Mouse (Mus musculus) C2C12 (cell line): ENCODE measurements around the gene Kif14. TPM values are rescaled to one million over a fixed set of nuclear protein-coding genes. Genes with fewer than 3 reads are reported as not detected.

Source experiments
- H3K27me3 ChIP-seq: one replicate; pipeline ENCODE4 v1.6.1; 2011; ENCODE audit not compliant: control insufficient read depth, insufficient read depth, insufficient read length
- H3K36me3 ChIP-seq: one replicate; pipeline ENCODE4 v1.6.1; 2011; ENCODE audit not compliant: control insufficient read depth, insufficient read depth
- H3K4me3 ChIP-seq: one replicate; pipeline ENCODE4 v1.5.1; 2011; ENCODE audit warnings: mild to moderate bottlenecking, control low read depth; ENCODE audit not compliant: poor library complexity, insufficient read depth, severe bottlenecking
- H3K79me2 ChIP-seq: one replicate; pipeline ENCODE4 v1.6.1; 2011; ENCODE audit not compliant: control insufficient read depth, insufficient read depth
- H3K79me3 ChIP-seq: one replicate; pipeline ENCODE4 v1.6.1; 2011; ENCODE audit warnings: low read depth, control low read depth
- H3ac ChIP-seq: one replicate; pipeline ENCODE3; 2011; ENCODE audit warnings: low read depth; ENCODE audit not compliant: control insufficient read depth, insufficient read length
- CEBPB ChIP-seq: IDR thresholded peaks from one replicate; pipeline ENCODE4 v1.6.1; 2011; ENCODE audit warnings: low read depth, mild to moderate bottlenecking, control low read depth, moderate library complexity
- CTCF ChIP-seq: IDR thresholded peaks from one replicate; pipeline ENCODE4 v1.5.1; 2011; ENCODE audit not compliant: control insufficient read depth, insufficient read depth, insufficient read length
- FOSL1 ChIP-seq: IDR thresholded peaks from one replicate; pipeline ENCODE4 v1.8.0; 2011; ENCODE audit warnings: mild to moderate bottlenecking, low read length; ENCODE audit not compliant: poor library complexity, insufficient read depth, severe bottlenecking
- MAX ChIP-seq: IDR thresholded peaks from one replicate; pipeline ENCODE4 v1.6.1; 2011; ENCODE audit warnings: mild to moderate bottlenecking, control low read depth
- MYOD1 ChIP-seq: IDR thresholded peaks from one replicate; pipeline ENCODE4 v1.6.1; 2011; ENCODE audit warnings: low read depth; ENCODE audit not compliant: control insufficient read depth, insufficient read length
- MYOG ChIP-seq: IDR thresholded peaks from one replicate; pipeline ENCODE4 v1.6.1; 2011; ENCODE audit not compliant: control insufficient read depth, insufficient read length; ENCODE audit errors: extremely low read depth
- USF1 ChIP-seq: IDR thresholded peaks from one replicate; pipeline ENCODE4 v1.6.1; 2011; ENCODE audit warnings: low read depth, mild to moderate bottlenecking, control low read depth, moderate library complexity
- polyA plus RNA-seq: library from polyadenylated mRNA; unstranded; fragments of >200 nt; fragmentation: generic; extraction: Trizol; gene quantifications from one replicate; pipeline ENCODE4 v1.2.1, GENCODE M21; 2012; ENCODE audit warnings: missing spikeins

The Kif14 gene
- polyA plus RNA-seq, 1 experiment, result 2.8 TPM

GRCm38 (mm10) chr1:136568738-136569194 lies 102.6 kb downstream of the Kif14 start:
- no peak for TF ChIP-seq MYOG
- TF ChIP-seq FOSL1, result no peak
- no peak for TF ChIP-seq MAX
- no peak for TF ChIP-seq USF1
- no peak for TF ChIP-seq CEBPB
- TF ChIP-seq CTCF, result no peak
- no peak for TF ChIP-seq MYOD1
- Histone ChIP-seq H3K79me3 (no peaks in the 10 kb centered on the region), H3ac (no peak overlapping the region), H3K27me3 (no peaks in the 10 kb centered on the region), H3K4me3 (no peak overlapping the region), H3K79me2 (no peaks in the 10 kb centered on the region), H3K36me3 (no peaks in the 10 kb centered on the region)

DNA sequence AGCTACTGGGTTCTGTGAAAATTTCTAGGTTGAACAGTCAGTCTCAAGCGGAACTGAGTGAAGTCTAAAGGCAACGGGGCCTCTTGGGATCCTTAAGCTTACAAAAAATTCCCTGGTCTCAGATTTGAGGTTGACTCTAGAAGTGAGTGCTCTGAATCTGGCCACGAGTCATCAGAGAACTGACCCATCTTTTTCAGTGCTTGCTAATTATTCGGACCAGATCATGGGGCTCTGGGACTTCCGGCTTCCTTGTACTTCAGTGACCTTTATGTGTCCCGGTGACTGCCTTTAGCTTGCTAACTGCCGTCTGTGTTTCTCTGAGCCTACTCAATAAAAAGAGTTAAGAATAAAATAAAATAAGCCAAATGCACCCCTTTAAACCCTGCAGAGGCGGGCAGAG lies 103.1 kb downstream of the Kif14 start:
- no peak for TF ChIP-seq MAX
- TF ChIP-seq FOSL1, result no peak
- TF ChIP-seq MYOG, result no peak
- TF ChIP-seq MYOD1, result no peak
- TF ChIP-seq USF1, result no peak
- TF ChIP-seq CTCF, result no peak
- TF ChIP-seq CEBPB, result no peak
- H3K27me3 ChIP-seq, result no peaks in the 10 kb centered on the region
- no peaks in the 10 kb centered on the region for H3K79me2 ChIP-seq
- no peak overlapping the region for H3K4me3 ChIP-seq
- H3ac ChIP-seq, result no peak overlapping the region
- no peaks in the 10 kb centered on the region for H3K79me3 ChIP-seq
- H3K36me3 ChIP-seq, result no peaks in the 10 kb centered on the region

DNA sequence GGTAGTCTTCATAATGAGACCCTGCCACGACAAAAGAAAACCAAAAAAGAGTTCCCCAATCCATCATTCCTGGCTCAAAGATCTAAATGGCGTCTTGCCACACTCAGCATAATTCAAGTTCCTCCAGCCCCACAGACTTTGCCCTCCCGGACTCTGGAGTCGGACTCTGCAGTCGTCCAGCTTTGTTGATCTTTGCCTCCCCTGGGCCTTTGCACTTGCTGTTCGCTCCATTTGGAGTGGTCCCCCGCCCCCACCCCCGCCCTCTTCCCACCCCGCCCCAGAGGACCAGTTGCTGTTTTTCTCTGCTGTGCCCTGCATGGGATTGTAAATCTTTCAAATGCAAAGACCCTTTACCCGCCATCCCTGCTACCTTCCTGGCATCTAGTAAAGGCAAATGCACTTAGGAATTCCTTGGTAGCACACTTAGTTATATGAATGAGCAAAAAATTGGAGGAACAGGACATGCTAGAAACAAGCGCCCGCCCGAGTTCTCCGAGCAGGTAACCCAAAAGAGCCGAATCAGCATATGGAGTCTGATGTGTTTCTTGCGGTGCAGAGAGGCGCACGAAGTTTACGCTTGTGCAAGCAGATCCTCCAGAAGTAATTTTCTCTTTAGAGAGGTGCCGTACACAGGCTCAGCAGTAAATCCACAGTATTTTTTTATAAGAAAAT lies 103.6 kb downstream of the Kif14 start:
- no peaks in the 10 kb centered on the region for H3K79me3 ChIP-seq
- H3ac ChIP-seq, result no peak overlapping the region
- H3K27me3 ChIP-seq, result no peaks in the 10 kb centered on the region
- no peak overlapping the region for H3K4me3 ChIP-seq
- H3K36me3 ChIP-seq, result no peaks in the 10 kb centered on the region
- no peaks in the 10 kb centered on the region for H3K79me2 ChIP-seq
- no peak for TF ChIP-seq MYOG
- TF ChIP-seq MYOD1, result no peak
- TF ChIP-seq CEBPB, result no peak
- no peak for TF ChIP-seq MAX
- TF ChIP-seq USF1, result no peak
- TF ChIP-seq CTCF, result no peak
- no peak for TF ChIP-seq FOSL1

GRCm38 (mm10) chr1:136570298-136570653 lies 104.1 kb downstream of the Kif14 start:
- Histone ChIP-seq H3K4me3 (no peak overlapping the region), H3K36me3 (no peaks in the 10 kb centered on the region), H3ac (no peak overlapping the region), H3K27me3 (no peaks in the 10 kb centered on the region), H3K79me3 (no peaks in the 10 kb centered on the region), H3K79me2 (no peaks in the 10 kb centered on the region)
- TF ChIP-seq USF1, result no peak
- no peak for TF ChIP-seq MYOG
- no peak for TF ChIP-seq CTCF

GRCm38 (mm10) chr1:136570976-136571375 lies 104.8 kb downstream of the Kif14 start:
- no peak overlapping the region for H3K4me3 ChIP-seq
- no peaks in the 10 kb centered on the region for H3K27me3 ChIP-seq
- no peaks in the 10 kb centered on the region for H3K79me2 ChIP-seq
- no peaks in the 10 kb centered on the region for H3K36me3 ChIP-seq
- no peaks in the 10 kb centered on the region for H3K79me3 ChIP-seq
- no peak for TF ChIP-seq USF1
- TF ChIP-seq CEBPB, result no peak
- no peak for TF ChIP-seq FOSL1
- TF ChIP-seq MYOD1, result no peak
- TF ChIP-seq MYOG, result no peak
- TF ChIP-seq MAX, result no peak
- TF ChIP-seq CTCF, result no peak
- H3ac ChIP-seq, result no peak overlapping the region

DNA sequence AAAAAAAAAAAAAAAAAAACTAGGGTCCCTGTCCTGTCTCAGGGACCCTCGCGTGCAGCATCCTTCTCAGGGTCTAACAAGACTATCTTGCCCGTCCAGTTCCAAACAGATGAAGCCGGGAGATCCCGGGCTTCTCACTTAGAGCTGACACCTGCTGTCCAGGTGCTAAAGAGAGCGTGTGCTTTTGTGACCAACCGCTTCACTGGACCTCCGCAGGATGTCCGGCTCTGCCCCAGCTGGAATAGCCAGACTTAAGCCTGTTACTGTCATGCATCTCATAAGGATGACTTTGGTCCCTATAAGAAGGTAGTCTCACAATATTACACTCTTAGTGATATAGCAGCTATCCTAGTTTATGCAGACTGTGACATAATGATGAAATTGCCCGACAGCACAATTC lies 105.4 kb downstream of the Kif14 start:
- Histone ChIP-seq H3K27me3 (no peaks in the 10 kb centered on the region), H3K36me3 (no peaks in the 10 kb centered on the region), H3ac (no peak overlapping the region), H3K79me2 (no peaks in the 10 kb centered on the region), H3K79me3 (no peaks in the 10 kb centered on the region), H3K4me3 (no peak overlapping the region)
- TF ChIP-seq CEBPB (no peak), MYOD1 (no peak), MAX (no peak), CTCF (no peak), MYOG (no peak), FOSL1 (no peak), USF1 (no peak)
